Mouse (Mus musculus) stomach, embryonic 14.5 days (tissue): ENCODE data around the gene Slc26a3. TPM values are rescaled to one million over a fixed set of nuclear protein-coding genes. Genes with fewer than 3 reads are reported as not detected.

Source experiments
- ATAC-seq: fragments of 200-750 bp; cut with Nextera tagmentation; 2 replicates; pipeline ENCODE4 v1.8.0; 2017; ENCODE audit warnings: low read depth, moderate TSS enrichment; ENCODE audit not compliant: insufficient number of reproducible peaks, insufficient read depth, low FRiP score
- H3K27ac ChIP-seq: fragments of 300-500 bp; sonication (generic); 2 replicates; pipeline ENCODE4 v1.5.1; 2014; ENCODE audit warnings: mild to moderate bottlenecking, low read length, moderate library complexity, mixed read lengths
- H3K27me3 ChIP-seq: fragments of 300-500 bp; sonication (generic); 2 replicates; pipeline ENCODE4 v1.6.1; 2014; ENCODE audit warnings: low read length, control low read depth, mixed read lengths; ENCODE audit not compliant: control insufficient read depth, insufficient read depth
- H3K36me3 ChIP-seq: fragments of 300-500 bp; sonication (generic); 2 replicates; pipeline ENCODE4 v1.6.1; 2014; ENCODE audit warnings: mild to moderate bottlenecking, control low read depth, low read length, moderate library complexity, mixed read lengths; ENCODE audit not compliant: control insufficient read depth, insufficient read depth
- H3K4me1 ChIP-seq: fragments of 300-500 bp; sonication (generic); 2 replicates; pipeline ENCODE4 v1.6.1; 2014; ENCODE audit warnings: low read length, control low read depth, mixed read lengths; ENCODE audit not compliant: control insufficient read depth, insufficient read depth
- H3K4me2 ChIP-seq: fragments of 300-500 bp; sonication (generic); replicated peaks from 2 replicates; pipeline ENCODE4 v1.6.1; 2014; ENCODE audit warnings: low read depth, low read length, control low read depth
- H3K4me3 ChIP-seq: fragments of 300-500 bp; sonication (generic); 2 replicates; pipeline ENCODE4 v1.5.1; 2014; ENCODE audit warnings: low read depth, low read length, control low read depth
- H3K9ac ChIP-seq: fragments of 300-500 bp; sonication (generic); replicated peaks from 2 replicates; pipeline ENCODE4 v1.6.1; 2014; ENCODE audit warnings: low read depth, mild to moderate bottlenecking, control low read depth, low read length, moderate library complexity, mixed read lengths
- H3K9me3 ChIP-seq: fragments of 300-500 bp; sonication (generic); 2 replicates; pipeline ENCODE4 v1.6.1; 2016; ENCODE audit warnings: low read depth, low read length, control low read depth; ENCODE audit not compliant: control insufficient read depth
- WGBS: fragments of 180-500 bp; shearing (Covaris S2); extraction: QIAGEN DNeasy Blood & Tissue Kit; methylation state at CpG from one replicate; pipeline ENCODE4 v1.1.7; 2014; 5-methylcytosine and 5-hydroxymethylcytosine counted together
- polyA plus RNA-seq: library from polyadenylated mRNA; unstranded; fragments of >200 nt; fragmentation: Nextera tagmentation; extraction: Ambion mirVana; gene quantifications from 2 replicates; pipeline ENCODE4 v1.2.1, GENCODE M21; 2014

The Slc26a3 gene
- polyA plus RNA-seq: 0.14 and 0.16 TPM in 2 replicates

- Histone ChIP-seq H3K27ac (no peak within 1 kb of the TSS), H3K36me3 (no peaks in the 10 kb centered on the region), H3K4me3 (no peak within 1 kb of the TSS), H3K9me3 (no peaks in the 10 kb centered on the region), H3K27me3 (no peaks in the 10 kb centered on the region), H3K9ac (no peak within 1 kb of the TSS), H3K4me2 (no peak within 1 kb of the TSS), H3K4me1 (no peaks in the 10 kb centered on the region)
- no peak for ATAC-seq
- WGBS: 89% methylated on average over 3 of the region's 3 CpGs
Measured at GRCm38 (mm10) chr12:31390571-31390970, at the start of gene Slc26a3. Slc26a3 (plus strand) TSS chr12:31390871.

DNA sequence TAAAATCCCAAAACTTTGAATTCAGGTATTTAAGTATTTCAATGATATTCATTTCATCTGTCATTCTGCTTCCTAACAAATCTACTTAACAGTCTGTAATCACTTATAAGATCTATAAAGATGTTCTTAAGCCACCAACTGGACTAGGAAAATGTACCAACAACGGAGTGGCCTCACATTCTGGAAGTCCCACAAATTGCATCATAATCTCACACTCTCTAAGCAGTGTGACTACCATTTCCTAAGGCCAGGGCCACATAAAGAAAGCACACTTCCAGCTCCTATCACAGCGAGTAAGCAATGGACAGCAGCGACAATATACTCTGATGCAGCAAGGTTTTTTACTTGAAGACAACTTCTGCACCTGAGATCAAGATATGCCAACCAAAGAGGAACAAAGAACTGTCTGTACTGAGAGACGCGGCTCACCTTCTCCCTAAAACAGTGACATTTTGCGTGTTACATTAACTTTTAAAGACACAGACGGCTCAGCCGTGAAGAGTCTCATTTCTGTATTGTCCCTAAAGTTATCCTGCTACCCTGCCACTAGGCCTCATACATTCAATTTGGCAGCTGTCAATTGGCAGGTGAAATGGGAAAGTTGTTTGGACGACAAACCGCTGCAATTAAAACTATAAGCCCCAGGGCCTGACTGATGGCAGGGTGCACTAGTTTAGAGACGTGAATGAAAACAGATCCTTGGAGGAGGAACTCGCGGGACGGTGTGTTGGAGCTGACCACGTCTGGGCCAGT is 40.3 kb upstream of the Slc26a3 start:
- WGBS: 27% methylated on average over 15 of the region's 15 CpGs
- H3K27me3 ChIP-seq: no peaks in the 10 kb centered on the region
- peaks cover 3% of the 10 kb centered on the region; the same call in 1 of the 2 replicates for H3K4me1 ChIP-seq
- H3K27ac ChIP-seq: peak overlapping the region; percentile 67; the same call in 1 of the 2 replicates
- H3K9me3 ChIP-seq: no peaks in the 10 kb centered on the region
- peak overlapping the region; percentile 98 for H3K4me3 ChIP-seq
- peak overlapping the region; percentile 86 for H3K4me2 ChIP-seq
- no peak for ATAC-seq
- H3K9ac ChIP-seq: peak overlapping the region; percentile 90
- peaks cover 13% of the 10 kb centered on the region; the same call in 1 of the 2 replicates for H3K36me3 ChIP-seq

GRCm38 (mm10) chr12:31350944-31351928 is 39.4 kb upstream of the Slc26a3 start, which contains the start of gene Dld:
Dld (minus strand) TSS chr12:31351453.
- ATAC-seq: peak; percentile 99
- Histone ChIP-seq H3K4me3 (peak within 1 kb of the TSS; percentile 98), H3K4me2 (peak within 1 kb of the TSS; percentile 86), H3K27me3 (no peaks in the 10 kb centered on the region), H3K9me3 (no peaks in the 10 kb centered on the region), H3K36me3 (peaks cover 13% of the 10 kb centered on the region; the same call in 1 of the 2 replicates), H3K4me1 (peaks cover 3% of the 10 kb centered on the region; the same call in 1 of the 2 replicates), H3K27ac (peak within 1 kb of the TSS; percentile 67), H3K9ac (peak within 1 kb of the TSS; percentile 90)
- 5% methylated on average over 58 of the region's 66 CpGs for WGBS

- 46% methylated on average over 3 of the region's 3 CpGs for WGBS
Measured at GRCm38 (mm10) chr12:31366428-31366827, 24.2 kb upstream of the Slc26a3 start.

DNA sequence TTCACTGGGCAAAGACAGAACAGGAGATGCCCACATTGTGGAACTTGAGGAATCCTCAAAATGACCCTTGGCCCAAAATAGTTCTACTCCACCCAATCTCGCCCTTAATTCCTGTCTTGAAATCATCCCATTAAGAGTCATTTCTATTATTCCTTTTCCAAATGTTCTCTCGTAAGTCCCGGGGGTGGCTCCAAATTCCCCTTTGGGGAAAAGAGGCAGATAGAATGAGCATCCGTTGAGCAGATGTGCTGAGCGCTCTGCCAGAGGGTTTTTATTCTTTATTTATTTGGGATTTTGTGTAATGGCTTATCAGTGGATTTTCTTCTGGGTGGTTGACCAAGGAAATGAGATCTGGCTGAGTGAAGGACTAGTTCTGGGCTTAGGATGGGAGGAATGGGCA is 22.9 kb upstream of the Slc26a3 start:
- 77% methylated on average over 5 of the region's 5 CpGs for WGBS
- Histone ChIP-seq H3K4me3 (no peak overlapping the region), H3K27ac (no peak overlapping the region), H3K9ac (no peak overlapping the region), H3K9me3 (no peaks in the 10 kb centered on the region), H3K27me3 (no peaks in the 10 kb centered on the region), H3K4me2 (no peak overlapping the region), H3K4me1 (no peaks in the 10 kb centered on the region), H3K36me3 (no peaks in the 10 kb centered on the region)
- no peak for ATAC-seq

More at GRCm38 (mm10) chr12:31366428-31366827, 24.2 kb upstream of the Slc26a3 start:
- H3K4me2 ChIP-seq: no peak overlapping the region
- H3K4me3 ChIP-seq: no peak overlapping the region
- H3K36me3 ChIP-seq: no peaks in the 10 kb centered on the region
- H3K27me3 ChIP-seq: no peaks in the 10 kb centered on the region
- H3K4me1 ChIP-seq: no peaks in the 10 kb centered on the region
- ATAC-seq: no peak
- H3K9me3 ChIP-seq: no peaks in the 10 kb centered on the region
- no peak overlapping the region for H3K27ac ChIP-seq
- no peak overlapping the region for H3K9ac ChIP-seq

- no peaks in the 10 kb centered on the region for H3K36me3 ChIP-seq
- ATAC-seq: no peak
Measured at GRCm38 (mm10) chr12:31369118-31369517, 21.6 kb upstream of the Slc26a3 start.

GRCm38 (mm10) chr12:31369656-31370055 is 21.0 kb upstream of the Slc26a3 start:
- WGBS: 79% methylated on average over 7 of the region's 7 CpGs
- Histone ChIP-seq H3K36me3 (no peaks in the 10 kb centered on the region), H3K4me2 (no peak overlapping the region), H3K4me1 (no peaks in the 10 kb centered on the region), H3K27me3 (no peaks in the 10 kb centered on the region), H3K27ac (no peak overlapping the region), H3K9me3 (no peaks in the 10 kb centered on the region), H3K4me3 (no peak overlapping the region), H3K9ac (no peak overlapping the region)
- ATAC-seq: no peak

More at GRCm38 (mm10) chr12:31369118-31369517, 21.6 kb upstream of the Slc26a3 start:
- no peaks in the 10 kb centered on the region for H3K4me1 ChIP-seq
- no peaks in the 10 kb centered on the region for H3K9me3 ChIP-seq
- H3K9ac ChIP-seq: no peak overlapping the region
- no peak overlapping the region for H3K4me3 ChIP-seq
- H3K27me3 ChIP-seq: no peaks in the 10 kb centered on the region
- no peak overlapping the region for H3K4me2 ChIP-seq
- H3K27ac ChIP-seq: no peak overlapping the region
- WGBS: 84% methylated on average over 1 of the region's 1 CpGs

- H3K9ac ChIP-seq: no peak overlapping the region
Measured at GRCm38 (mm10) chr12:31374603-31375282, 15.9 kb upstream of the Slc26a3 start.

More at GRCm38 (mm10) chr12:31374603-31375282, 15.9 kb upstream of the Slc26a3 start:
- Histone ChIP-seq H3K27me3 (no peaks in the 10 kb centered on the region), H3K9me3 (no peaks in the 10 kb centered on the region), H3K36me3 (no peaks in the 10 kb centered on the region), H3K4me2 (no peak overlapping the region), H3K4me3 (no peak overlapping the region), H3K4me1 (peaks cover 7% of the 10 kb centered on the region; the same call in 1 of the 2 replicates), H3K27ac (no peak overlapping the region)
- ATAC-seq: no peak
- 39% methylated on average over 9 of the region's 9 CpGs for WGBS
